Mouse (Mus musculus): ENCODE results near the gene Sytl1. TPM values are rescaled to one million over a fixed set of nuclear protein-coding genes. Genes with fewer than 3 reads are reported as not detected.

Sytl1 gene
- total and polyA plus RNA-seq, 3 experiments: 0.08 to 0.31 TPM; not detected in 1

- no peak overlapping the region for H3K27ac ChIP-seq (ENCODE audit: control insufficient read depth, low read depth, low read length)
- H3K36me3 ChIP-seq (ENCODE audit: control insufficient read depth in 1 of 2, insufficient read depth in 2 of 2, low read length in 2 of 2): no peaks in the 10 kb centered on the region
- no peaks in the 10 kb centered on the region for H3K4me1 ChIP-seq (ENCODE audit: control insufficient read depth in 1 of 2, insufficient read depth in 2 of 2, low read length in 2 of 2)
- no peak for TF ChIP-seq NELFE (IDR thresholded peaks at IDR 0.05; ENCODE audit: low read depth, low read length)
- TF ChIP-seq TCF12 (IDR thresholded peaks at IDR 0.05; ENCODE audit: low read depth, low read length): no peak
- TF ChIP-seq BHLHE40 (IDR thresholded peaks at IDR 0.05; ENCODE audit: borderline replicate concordance, low read depth, low read length): no peak
- TF ChIP-seq GATA1 (IDR thresholded peaks at IDR 0.05; ENCODE audit: low read depth, low read length): no peak
- no peak overlapping the region for H3K9ac ChIP-seq (ENCODE audit: control insufficient read depth, low read depth, low read length, poor library complexity, severe bottlenecking)
- H3K4me3 ChIP-seq (ENCODE audit: control insufficient read depth in 1 of 2, insufficient read depth in 1 of 2, low read depth in 2 of 2, low read length in 2 of 2): no peak overlapping the region
- DNase-seq (ENCODE audit: low read depth, low spot score): no peak
- H3K9me3 ChIP-seq (replicated peaks; ENCODE audit: insufficient read depth, low read length): no peaks in the 10 kb centered on the region
- no peaks in the 10 kb centered on the region for H3K79me2 ChIP-seq (ENCODE audit: control insufficient read depth, insufficient read depth, low read length, poor library complexity)
- H3K27me3 ChIP-seq (ENCODE audit: control insufficient read depth in 1 of 2, insufficient read depth in 2 of 2, low read length in 2 of 2): no peaks in the 10 kb centered on the region
These were observed 5.7 kb downstream of the Sytl1 start for GRCm38 (mm10) chr4:133257230-133257629.

GRCm38 (mm10) chr4:133256820-133257219 lies 6.1 kb downstream of the Sytl1 start:
- Histone ChIP-seq H3K9me3 (replicated peaks; ENCODE audit: insufficient read depth, low read length) (no peaks in the 10 kb centered on the region), H3K4me1 (ENCODE audit: control insufficient read depth in 1 of 2, insufficient read depth in 2 of 2, low read length in 2 of 2) (no peaks in the 10 kb centered on the region), H3K9ac (ENCODE audit: control insufficient read depth, low read depth, low read length, poor library complexity, severe bottlenecking) (no peak overlapping the region), H3K36me3 (ENCODE audit: control insufficient read depth in 1 of 2, insufficient read depth in 2 of 2, low read length in 2 of 2) (no peaks in the 10 kb centered on the region), H3K4me3 (ENCODE audit: control insufficient read depth in 1 of 2, insufficient read depth in 1 of 2, low read depth in 2 of 2, low read length in 2 of 2) (no peak overlapping the region), H3K27ac (ENCODE audit: control insufficient read depth, low read depth, low read length) (no peak overlapping the region), H3K79me2 (ENCODE audit: control insufficient read depth, insufficient read depth, low read length, poor library complexity) (no peaks in the 10 kb centered on the region), H3K27me3 (ENCODE audit: control insufficient read depth in 1 of 2, insufficient read depth in 2 of 2, low read length in 2 of 2) (no peaks in the 10 kb centered on the region)
- TF ChIP-seq ETS1 (IDR thresholded peaks at IDR 0.05; ENCODE audit: low read depth, low read length): no peak
- no peak for TF ChIP-seq JUND (IDR thresholded peaks at IDR 0.05; ENCODE audit: low read depth, low read length)
- TF ChIP-seq USF1 (IDR thresholded peaks at IDR 0.05; ENCODE audit: low read depth, low read length): no peak
- TF ChIP-seq POLR2AphosphoS2 (IDR thresholded peaks at IDR 0.05; ENCODE audit: low read length): no peak
- TF ChIP-seq TAL1 (IDR thresholded peaks at IDR 0.05; ENCODE audit: low read length): no peak
- TF ChIP-seq SMC3 (IDR thresholded peaks at IDR 0.05; ENCODE audit: low read depth, low read length): no peak
- no peak for TF ChIP-seq MYC (IDR thresholded peaks at IDR 0.05; ENCODE audit: low read depth, low read length)
- no peak for TF ChIP-seq RCOR1 (IDR thresholded peaks at IDR 0.05; ENCODE audit: low read depth, low read length)
- TF ChIP-seq MAZ (IDR thresholded peaks at IDR 0.05; ENCODE audit: low read depth, low read length): no peak
- TF ChIP-seq RAD21 (IDR thresholded peaks at IDR 0.05; ENCODE audit: low read depth, low read length): no peak
- TF ChIP-seq HCFC1 (IDR thresholded peaks at IDR 0.05; ENCODE audit: low read depth, low read length): no peak
- no peak for TF ChIP-seq CHD1 (IDR thresholded peaks at IDR 0.05; ENCODE audit: low read depth, low read length)
- no peak for TF ChIP-seq ZC3H11A (IDR thresholded peaks at IDR 0.05; ENCODE audit: low read depth, low read length)
- TF ChIP-seq MAX (IDR thresholded peaks at IDR 0.05; ENCODE audit: low read length): no peak
- TF ChIP-seq POLR2A (IDR thresholded peaks at IDR 0.05; ENCODE audit: control insufficient read depth in 1 of 2, insufficient read depth in 1 of 2, low read depth in 1 of 2, low read length in 2 of 2, poor library complexity in 1 of 2): no peak
- TF ChIP-seq UBTF (IDR thresholded peaks at IDR 0.05; ENCODE audit: borderline replicate concordance, insufficient read depth, low read depth, low read length): no peak
- TF ChIP-seq MYB (IDR thresholded peaks at IDR 0.05; ENCODE audit: low read depth, low read length): no peak
- no peak for TF ChIP-seq ELF1 (IDR thresholded peaks at IDR 0.05; ENCODE audit: low read depth, low read length)
- TF ChIP-seq NRF1 (IDR thresholded peaks at IDR 0.05; ENCODE audit: insufficient read depth, low read depth, low read length, poor library complexity, severe bottlenecking): no peak
- no peak for DNase-seq (ENCODE audit: low read depth, low spot score)
